Mouse (Mus musculus) cerebellum, postnatal 36 days (tissue): Measurements from ENCODE around the gene Depp1.
"Not testable (repeated sequence)": the region's sequence is repeated elsewhere in the genome, so short reads cannot be mapped to it uniquely, and the experiment has no call there.

Experiments
- DNase-seq, 2 experiments: peaks; one replicate each; pipeline ENCODE4 v3.0.0; 2021 to 2022; ENCODE audit warnings: mixed read lengths in 2 of 2

Gene Depp1

DNA sequence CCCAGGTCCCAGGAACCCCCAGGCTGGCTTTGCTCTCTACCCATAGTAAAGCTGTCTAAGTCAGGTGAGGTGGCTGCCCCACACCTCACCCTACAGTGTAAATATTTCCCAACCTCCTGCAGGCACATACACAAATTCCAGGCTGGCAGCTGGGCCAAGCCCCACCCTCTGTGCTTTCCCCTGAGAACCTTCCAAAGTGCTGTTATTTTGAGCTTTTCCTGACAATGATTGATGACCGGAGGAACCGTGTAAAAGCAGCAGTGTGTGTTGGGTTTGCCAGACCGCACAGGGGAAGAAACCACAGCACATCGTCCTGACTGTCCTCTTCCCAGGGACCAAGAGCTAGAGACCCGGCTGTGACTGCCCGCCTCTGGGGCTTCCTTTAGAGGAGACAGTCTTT lies at the start of gene Depp1:
TSS of gene Depp1 (plus strand) at position 204 of the 400 bp plus-strand sequence.
- DNase-seq = no peak

DNA sequence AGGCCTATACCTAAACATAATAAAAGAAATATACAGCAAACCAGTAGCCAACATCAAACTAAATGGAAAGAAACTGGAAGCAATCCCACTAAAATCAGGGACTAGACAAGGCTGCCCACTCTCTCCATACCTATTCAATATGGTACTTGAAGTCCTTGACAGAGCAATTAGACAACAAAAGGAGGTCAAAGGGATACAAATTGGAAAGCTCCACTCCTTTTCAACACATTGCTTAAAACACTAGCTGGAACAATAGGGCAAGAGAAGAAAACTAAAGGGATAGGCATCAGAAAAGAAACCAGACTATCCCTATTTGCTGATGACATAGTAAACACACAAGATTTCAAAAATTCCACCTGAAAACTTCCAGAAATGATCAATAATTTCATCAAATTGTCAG lies 49.4 kb upstream of the Depp1 start:
- not testable (repeated sequence) for DNase-seq

GRCm38 (mm10) chr6:116607230-116607629 lies 43.2 kb upstream of the Depp1 start:
- no peak for DNase-seq

DNA sequence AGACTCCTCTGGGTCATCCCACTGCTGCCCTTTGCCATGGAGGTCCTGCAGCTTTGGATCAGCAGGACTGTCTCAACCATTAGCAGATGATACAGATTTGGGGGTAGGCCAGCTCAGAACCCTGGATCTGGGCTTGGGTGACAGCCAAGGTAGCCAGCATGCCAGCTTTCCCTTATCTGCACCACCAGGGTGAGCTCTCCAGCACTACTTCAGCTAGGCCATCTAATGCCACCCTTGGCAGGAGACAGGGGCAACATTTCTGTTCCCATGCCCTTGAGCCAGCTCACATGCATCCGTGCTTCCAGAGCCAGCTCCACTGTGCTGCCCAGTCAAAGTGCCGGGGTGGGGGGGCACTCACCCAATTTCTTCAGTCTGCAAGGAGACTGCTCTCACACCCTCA lies 34.7 kb upstream of the Depp1 start:
- DNase-seq = no peak

- no peak for DNase-seq
Observed at GRCm38 (mm10) chr6:116618073-116618472, 32.3 kb upstream of the Depp1 start.

DNA sequence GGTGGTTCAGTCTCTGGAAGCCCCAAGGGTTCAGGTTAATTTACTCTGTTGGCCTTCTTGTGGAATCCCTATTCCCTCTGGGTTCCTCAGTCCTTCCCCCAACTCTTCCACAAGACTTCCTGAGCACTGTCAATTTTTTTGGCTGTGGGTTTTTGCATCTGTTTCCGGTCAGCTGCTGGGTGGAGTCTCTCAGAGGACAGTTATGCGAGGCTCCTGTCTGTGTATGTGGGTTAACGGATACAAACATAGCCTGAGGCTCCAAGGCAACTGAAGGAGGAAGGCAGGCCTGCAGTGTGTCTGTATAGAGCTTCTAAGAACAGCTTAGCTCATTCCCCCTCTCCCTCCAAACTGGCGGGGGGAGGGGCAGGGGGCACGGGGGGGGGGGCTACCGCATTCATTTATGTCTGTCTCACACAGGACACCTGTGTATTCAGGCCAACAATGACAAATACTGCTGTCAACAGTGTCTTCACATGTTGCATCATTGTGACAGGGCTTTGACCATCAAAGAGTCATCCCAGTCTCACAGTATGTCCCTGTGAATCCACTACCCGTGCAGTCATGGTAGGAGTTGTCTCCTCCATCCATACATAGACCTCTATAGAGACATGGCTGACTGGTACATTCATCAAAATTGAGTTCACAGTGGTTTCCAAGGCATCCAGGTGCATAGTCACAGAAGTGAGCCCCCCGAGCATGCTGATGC lies 28.9 kb upstream of the Depp1 start:
- DNase-seq = no peak

- not testable (repeated sequence) for DNase-seq
Observed at GRCm38 (mm10) chr6:116626417-116626816, 24.0 kb upstream of the Depp1 start.

GRCm38 (mm10) chr6:116628095-116628494 lies 22.3 kb upstream of the Depp1 start:
- DNase-seq = no peak

DNA sequence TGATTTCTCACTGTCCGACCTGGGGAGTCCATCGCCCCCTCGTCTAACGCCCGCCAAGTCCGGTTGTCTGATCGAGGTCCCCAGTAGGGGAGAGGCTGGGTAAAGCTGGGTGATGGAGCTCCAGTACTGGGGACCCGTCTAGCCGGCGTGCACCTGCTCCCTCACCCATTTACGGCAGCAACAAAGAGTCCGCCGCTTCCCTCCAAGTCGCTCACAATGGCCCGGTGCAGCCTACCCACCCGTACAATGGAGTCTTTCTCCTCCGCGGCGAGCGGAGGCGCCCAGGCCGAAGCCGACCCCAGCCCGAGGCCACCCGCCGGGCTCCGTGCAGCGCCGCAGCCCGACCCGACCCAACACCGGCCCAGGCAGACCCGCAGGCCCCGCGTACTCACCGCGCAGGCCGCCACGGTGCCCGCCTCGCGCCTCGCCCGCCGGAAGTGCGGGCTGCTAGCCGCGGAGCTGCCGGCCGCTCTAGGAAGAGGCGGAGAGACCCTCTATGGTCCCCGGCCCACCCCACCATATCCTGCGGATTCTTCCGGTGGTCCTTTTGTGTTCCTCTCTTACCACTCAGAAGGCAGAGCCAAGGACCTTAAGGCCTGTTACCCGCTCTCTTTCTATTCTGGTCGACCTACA lies 21.8 kb upstream of the Depp1 start, which contains the start of gene Zfp422:
TSS of gene Zfp422 (minus strand) at position 461 of the 633 bp plus-strand sequence.
- DNase-seq = peak; percentile 69 to 74

GRCm38 (mm10) chr6:116629766-116630165 lies 20.6 kb upstream of the Depp1 start:
- DNase-seq = no peak

DNA sequence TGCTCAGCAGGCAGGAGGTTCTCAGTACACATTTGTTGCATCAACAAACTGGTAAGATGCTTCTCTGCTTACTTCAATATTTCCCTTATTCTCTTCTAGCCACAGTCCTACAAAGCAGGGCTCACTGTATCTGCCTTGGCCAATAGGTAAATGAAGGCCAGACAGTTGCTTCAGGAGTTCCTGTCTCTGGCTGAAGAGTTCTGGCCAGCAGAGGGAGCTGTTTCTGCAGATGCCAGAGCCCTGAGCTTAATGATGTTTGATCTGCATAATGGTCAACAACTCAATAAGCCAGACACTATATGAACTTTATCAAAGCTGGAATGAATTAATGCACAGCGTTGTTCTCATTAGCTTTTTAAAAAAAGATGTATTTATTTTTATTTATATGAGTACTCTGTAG lies 18.3 kb upstream of the Depp1 start:
- DNase-seq = peak; percentile 73 to 77

DNA sequence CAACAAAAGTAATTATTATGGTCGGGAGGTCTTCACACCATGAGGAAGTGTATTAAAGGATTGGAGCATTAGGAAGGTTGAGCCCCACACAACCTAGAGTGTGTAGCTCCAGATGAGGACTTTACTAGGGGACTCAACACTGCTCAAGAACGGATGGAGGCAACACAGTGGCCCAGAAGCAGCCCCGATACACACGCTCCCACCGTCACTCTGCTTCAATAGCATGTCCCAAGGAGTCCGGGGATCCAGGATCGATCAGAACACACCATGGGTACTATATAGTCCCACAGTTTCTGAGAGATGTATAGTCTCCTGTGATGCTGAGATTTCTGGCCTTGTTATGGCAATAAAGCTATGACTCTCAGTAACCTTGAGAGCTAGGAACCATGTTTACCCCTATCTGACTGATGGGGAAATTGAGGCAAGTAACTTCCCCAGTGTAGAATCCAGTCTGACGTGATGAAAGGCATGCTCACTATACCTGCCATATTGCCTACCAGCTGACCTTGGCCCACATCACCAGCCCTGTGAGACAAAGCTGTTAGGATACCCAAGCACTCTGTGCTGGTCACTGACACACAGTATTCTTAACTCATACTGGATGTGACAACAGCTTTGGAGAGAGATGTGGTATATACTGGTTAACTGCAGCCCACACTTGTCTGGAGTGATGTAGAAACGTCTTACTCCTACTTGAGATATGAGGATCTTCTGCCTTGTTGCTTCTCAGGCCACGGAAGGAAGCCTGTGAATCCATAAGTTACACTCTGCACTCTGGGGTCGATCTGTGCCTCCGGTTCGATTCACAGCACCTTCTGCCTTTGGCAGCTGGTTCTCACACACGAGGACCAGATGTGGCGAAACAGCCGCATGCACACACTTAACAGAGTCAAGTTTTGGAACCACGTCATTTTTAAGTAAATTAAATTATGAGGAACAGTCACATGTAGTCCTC lies 16.4 kb upstream of the Depp1 start:
- no peak for DNase-seq

- no peak for DNase-seq
Observed at GRCm38 (mm10) chr6:116635251-116636180, 14.9 kb upstream of the Depp1 start.

DNA sequence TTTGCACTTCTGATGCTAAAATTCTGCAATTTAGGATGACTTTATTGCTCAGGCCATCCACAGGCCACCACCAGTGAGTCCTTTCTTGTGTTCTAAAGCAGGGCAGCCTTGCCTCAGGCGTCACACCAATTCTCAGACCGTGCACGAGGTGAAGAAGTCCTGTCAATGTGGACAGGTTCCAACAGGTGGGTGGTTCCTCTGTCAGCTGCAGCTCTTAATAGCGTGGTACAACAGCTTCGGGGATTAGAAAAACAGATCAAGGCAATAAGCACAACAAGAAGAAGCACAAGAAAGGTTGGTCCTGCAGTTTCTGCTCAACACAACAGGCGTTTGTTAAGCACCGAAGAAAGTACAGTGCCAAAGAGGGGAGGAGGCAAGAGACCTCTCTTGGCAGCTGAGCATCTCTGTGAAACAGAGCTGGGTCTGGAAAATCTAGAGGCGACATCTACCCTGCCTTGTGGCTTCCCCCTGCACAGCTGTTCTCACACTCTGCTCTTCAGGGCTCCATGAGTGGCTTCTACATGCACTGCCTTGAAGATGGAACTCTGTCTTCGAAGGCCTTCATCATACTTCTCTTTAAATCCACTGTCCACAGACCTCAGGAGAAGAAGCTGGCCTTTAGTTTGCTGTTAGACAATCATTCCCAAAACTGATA lies 13.7 kb upstream of the Depp1 start:
- no peak for DNase-seq

GRCm38 (mm10) chr6:116637496-116637895 lies 12.9 kb upstream of the Depp1 start:
- DNase-seq = no peak

DNA sequence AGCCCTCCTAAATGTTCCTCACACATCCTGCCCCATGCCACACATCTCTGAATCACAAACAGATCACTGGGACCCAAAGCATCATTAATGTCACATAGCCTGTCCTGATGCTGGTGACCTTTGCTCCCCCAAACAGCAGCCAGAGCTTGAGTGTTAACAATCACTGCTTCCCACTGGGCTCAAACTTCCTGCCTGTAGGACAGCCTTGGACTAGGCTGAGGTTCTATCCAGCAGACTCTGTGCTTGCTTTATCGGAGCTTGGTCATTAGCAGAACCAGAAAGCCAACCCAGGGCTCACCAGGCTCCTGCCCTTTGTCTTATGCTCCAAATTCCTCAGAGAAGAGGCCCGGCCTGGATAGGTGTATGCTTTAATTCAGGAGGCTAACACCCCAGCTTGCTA lies 11.5 kb upstream of the Depp1 start:
- DNase-seq = no peak

DNA sequence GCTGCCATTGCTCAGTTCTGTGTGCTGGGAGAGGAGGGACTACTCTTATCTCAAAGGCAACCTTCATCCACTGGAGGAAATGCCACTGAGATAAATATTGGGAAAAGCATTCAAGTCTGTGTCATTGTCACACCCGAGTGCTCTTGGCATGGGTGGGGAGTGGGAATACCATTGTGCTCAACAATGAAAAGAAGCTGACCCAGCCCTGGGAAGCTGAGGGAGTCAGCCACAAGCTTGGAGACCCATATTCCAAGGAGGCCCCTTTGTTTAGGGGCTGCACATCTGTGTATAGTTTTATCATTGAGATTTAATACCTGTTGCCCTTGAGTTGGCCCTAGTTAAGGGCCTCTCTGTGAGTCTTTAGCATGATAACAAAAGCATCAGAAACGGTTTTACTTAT lies 10.7 kb upstream of the Depp1 start:
- no peak for DNase-seq

DNA sequence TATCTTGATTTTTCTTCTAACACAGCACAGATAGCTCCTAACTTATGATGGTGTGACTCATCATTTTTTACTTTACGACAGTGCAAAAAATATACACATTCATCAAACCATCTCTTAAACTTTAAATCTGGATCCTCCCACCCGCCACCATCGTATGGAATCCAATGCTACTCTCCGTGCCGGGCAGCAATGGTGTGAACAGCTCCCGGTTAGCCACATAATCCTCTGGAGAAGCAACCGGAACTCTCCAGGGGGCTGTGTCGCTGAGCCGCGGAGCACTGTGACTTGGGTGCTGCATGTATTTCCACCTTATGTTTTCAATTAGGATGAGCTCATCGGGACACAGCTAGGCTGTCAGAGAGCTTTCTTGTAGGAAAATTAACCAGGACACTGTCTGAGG lies 7.5 kb upstream of the Depp1 start:
- DNase-seq = no peak

GRCm38 (mm10) chr6:116643881-116644280 lies 6.5 kb upstream of the Depp1 start:
- DNase-seq = no peak

GRCm38 (mm10) chr6:116644335-116644734 lies 6.1 kb upstream of the Depp1 start:
- no peak for DNase-seq

- peak; percentile 43 to 58 for DNase-seq
Observed at GRCm38 (mm10) chr6:116647763-116648162, 2.6 kb upstream of the Depp1 start.

- DNase-seq = no peak
Observed at GRCm38 (mm10) chr6:116649811-116650210, 598 bp upstream of the Depp1 start.
